Mouse (Mus musculus) liver, adult 10 weeks (tissue): ENCODE measurements around the gene Egfl6. TPM values are rescaled to one million over a fixed set of nuclear protein-coding genes. Genes with fewer than 3 reads are reported as not detected.

Experiments used
- polyA plus RNA-seq: library from polyadenylated mRNA; stranded (reverse); fragments of 350-450 nt; fragmentation: Illumina TruSeq; extraction: RNeasy Lipid Tissue Mini Kit (QIAGEN cat#74804); gene quantifications from one replicate; pipeline ENCODE4 v1.2.3, GENCODE M21; 2014; ENCODE audit warnings: low read depth, low replicate concordance

Gene Egfl6
- polyA plus RNA-seq, result 0.13 TPM

GRCm38 (mm10) chrX:166584947-166585824 is at the start of gene Egfl6:
Egfl6 (minus strand) TSS chrX:166585720.

GRCm38 (mm10) chrX:166518345-166518744 is 67.2 kb downstream of the Egfl6 start, which contains the start of gene Tceanc:
Tceanc (minus strand) TSS chrX:166518567.

GRCm38 (mm10) chrX:166479365-166479983 is 106.0 kb downstream of the Egfl6 start, which contains the start of gene Rab9:
Rab9 (minus strand) TSS chrX:166479867.

Other genes with a start within 250 kb of the Egfl6 start
- gene Trappc2, start 145.1 kb downstream of the Egfl6 start, polyA plus RNA-seq, result 24.5 TPM
- gene Ofd1, start 145.0 kb downstream of the Egfl6 start, polyA plus RNA-seq, result 4.9 TPM
- gene Rab9, start 105.9 kb downstream of the Egfl6 start, polyA plus RNA-seq, result 136 TPM
- 2.8 TPM for gene Tceanc, start 67.2 kb downstream of the Egfl6 start, polyA plus RNA-seq